Mouse (Mus musculus) thymus, adult 18-20 months (tissue): ENCODE data around the gene Rtf2.

Source experiments
- DNase-seq, 2 experiments: peaks; one replicate each; pipeline ENCODE4 v3.0.0; 2022; ENCODE audit warnings: mixed read lengths in 2 of 2

Rtf2 gene

DNA sequence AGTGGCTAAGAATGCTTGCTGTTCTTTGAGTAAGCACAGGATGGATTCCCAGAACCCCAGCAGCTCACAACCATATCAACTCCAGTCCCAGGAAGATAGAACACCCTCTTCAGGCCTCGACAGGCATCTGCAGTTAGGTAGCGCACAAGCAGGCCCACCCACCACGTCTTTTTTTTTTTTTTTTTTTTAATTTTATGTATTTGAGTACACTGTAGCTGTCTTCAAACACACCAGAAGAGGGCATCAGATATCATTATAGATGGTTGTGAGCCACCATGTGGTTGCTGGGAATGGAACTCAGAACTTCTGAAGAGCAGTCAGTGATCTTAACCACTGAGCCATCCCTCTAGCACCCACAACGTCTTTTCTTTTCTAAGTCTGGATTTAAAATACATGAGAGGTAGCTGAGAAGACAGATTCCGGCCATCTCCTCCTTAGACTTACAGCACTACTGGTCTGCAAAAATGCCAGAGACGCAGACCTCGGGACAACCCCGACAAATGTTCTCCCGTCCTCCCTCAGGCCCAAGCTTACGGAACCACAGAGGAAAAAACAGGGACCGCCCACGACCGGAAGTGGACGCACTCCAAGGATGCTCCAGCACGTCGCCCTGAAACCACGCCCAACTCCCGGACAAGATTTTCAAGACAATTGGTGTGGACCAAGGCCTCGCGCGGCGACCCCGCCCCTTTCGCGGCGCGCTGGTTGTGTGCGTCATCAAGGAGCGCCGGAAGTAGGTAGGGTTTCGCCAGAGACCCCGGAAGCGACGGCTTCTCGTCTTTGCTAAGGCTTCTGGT, at the start of gene Rtf2:
Gene Rtf2, plus strand, starts transcription at position 714 of the 797 bp plus-strand sequence.
- peak; percentile 92 to 95 for DNase-seq

DNA sequence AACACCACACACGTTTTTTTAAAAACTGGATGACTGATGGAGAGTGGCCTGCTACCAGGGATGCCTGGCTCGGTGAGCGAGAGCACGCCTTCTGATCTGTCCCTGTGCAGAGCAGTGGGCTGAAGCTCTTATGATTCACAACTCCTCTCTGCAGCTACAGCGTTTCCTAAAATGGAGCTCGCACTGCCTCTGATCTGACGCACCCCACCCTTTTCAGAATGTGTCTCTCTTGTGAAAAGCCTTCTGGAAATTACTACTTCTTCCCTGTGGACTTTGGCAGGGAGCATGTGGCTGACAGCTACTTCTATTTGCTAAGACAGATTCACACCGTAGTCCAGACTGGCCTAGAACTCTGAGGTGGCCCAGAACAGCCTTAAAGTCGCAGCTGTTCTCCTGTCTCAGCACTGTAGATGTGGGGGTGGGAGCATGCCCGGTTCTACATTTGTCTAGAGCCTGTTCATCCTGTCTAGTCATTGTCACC, 48.3 kb upstream of the Rtf2 start:
- peak in 1 of 2 experiments; percentile 44 for DNase-seq

DNA sequence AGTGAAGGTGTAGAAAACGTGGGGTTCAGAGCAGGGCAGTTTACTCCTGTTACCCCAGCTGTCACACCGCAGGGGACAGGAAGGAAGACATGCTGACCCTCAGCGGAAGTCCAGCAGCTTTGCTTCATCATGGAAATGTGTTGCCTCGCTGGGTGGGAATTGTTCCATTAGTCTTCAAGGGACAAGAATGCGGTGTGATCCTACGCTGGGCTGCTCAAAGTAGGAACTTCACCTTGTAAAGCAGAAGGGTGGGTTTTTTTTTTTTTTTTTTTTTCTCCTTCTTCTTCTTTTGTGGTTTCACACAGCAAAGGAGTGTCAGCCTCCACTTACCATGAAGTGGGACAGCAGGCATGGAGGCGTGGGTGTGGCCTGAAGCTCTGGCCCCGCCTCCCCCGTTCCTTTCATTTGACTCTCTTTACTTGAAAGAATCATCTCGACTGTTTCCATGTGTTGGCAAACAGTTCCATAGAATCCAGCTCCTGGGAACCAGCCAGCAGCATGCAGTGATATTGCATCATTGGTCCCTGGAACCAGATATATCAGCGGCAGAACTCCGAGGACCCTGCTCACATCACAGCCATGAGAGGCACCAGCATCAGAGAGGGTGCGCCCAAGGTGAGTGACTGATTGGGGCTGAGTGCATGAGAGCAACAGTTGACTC, 46.8 kb upstream of the Rtf2 start, which contains the start of gene Cass4:
Gene Cass4, plus strand, starts transcription at position 404 of the 661 bp plus-strand sequence.
- DNase-seq: peak; percentile 56 to 70

DNA sequence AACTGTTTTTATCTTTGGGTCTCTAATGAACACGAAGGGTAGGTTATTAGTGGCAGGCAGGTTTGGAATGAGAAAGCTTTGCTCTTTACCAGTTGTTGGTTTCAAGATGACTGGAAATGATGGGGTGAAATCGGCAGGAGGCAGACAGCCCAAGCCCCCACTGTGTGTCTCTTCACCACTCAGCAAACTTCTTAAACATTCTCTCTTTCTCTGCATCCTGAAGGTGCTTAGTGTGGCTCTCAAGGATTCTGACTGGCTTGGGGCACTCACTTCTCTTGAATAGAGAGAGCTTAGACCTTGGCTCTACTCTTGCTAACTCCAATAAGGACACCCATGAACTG, 46.3 kb upstream of the Rtf2 start:
- no peak for DNase-seq

DNA sequence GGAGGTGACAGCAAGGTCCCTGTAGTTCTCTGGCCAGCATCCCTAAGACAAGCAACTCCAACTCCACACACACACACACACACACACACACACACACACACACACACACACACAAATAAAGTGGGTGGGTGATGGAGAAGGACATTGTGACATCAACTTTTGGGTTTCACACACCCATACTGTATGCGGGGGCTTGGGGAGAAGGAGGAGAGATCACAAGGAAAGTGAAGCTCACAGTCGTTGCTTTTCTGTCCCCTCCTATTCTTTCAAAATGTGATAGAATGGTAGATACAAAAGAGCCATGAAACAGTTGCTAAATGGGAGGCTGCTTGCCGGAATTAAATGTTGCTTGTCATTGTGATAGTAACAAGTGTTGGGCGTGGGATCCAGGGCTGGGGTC, 45.7 kb upstream of the Rtf2 start:
- DNase-seq: no peak

DNA sequence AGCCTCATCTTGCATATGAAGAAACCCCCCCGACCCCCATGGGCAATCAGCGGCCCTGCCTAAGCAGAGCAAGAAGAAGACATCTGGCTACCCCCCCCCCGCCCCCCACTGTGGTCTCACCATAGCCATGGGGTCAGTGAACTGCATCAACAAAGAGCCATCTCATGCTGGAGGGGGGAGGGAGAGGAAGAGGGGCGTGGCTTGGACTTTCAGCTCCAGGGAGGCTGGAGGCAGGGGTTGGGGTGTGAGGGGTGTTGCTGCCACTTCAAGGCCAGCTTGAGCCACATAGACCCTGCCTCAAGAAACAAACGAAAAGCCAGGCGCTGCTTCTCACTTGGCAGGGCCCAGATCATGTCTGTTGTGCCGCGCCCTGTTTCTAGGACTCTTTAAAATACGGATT, 44.4 kb upstream of the Rtf2 start:
- no peak for DNase-seq

DNA sequence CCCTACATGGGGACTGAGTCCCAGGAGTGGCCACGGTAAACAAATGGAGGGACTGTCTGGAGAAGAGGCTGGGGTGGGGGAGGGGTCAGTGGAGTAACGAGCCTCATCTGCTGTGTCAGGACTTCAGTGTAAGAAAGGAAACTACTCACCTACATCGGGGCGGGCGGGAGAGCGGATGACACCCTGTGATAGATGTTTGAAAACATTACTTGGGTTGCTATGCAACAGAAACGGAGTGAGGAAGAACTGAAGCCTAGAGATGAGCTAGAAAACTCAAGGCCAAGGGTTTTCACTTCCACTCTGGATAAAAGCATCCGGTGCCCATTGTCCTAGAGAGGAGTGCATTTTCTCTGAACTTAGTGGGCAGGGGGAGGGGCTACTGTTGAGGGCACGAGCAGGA, 40.5 kb upstream of the Rtf2 start:
- DNase-seq: peak in 1 of 2 experiments; percentile 51

DNA sequence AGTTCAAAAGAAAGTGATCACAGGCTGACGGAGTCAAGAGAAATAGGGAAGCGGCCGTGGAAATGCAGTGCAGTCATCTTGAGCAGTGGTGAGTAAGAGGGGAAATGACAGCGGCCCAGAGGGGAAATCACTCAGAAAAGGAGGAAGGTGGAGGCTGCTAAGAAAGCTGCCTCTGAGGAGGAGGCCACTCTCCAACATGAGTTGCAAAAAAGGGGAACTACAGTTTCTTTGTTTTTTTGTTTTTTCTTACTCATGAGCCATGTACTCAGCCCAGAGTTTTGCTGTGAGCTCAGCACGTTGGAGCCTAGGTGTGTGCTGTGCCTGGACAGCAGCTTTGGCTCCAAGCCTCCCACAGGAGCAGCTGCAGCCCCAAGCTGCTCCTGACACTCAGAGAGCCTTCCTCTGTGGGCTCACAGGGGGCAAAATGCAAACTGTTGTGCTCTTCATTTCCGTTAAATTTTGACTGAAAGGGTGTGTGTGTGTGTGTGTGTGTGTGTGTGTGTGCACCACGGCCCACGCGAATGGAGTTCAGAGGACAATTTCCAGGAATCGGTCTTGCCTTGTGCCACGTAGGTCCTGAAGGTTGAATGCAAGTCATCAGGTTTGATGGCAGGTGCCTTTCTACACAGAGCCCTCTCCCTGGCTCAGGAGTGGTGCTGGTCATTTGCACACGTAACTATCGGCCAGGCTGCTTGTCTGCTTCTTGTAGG, 39.1 kb upstream of the Rtf2 start:
- peak in 1 of 2 experiments; percentile 46 for DNase-seq

DNA sequence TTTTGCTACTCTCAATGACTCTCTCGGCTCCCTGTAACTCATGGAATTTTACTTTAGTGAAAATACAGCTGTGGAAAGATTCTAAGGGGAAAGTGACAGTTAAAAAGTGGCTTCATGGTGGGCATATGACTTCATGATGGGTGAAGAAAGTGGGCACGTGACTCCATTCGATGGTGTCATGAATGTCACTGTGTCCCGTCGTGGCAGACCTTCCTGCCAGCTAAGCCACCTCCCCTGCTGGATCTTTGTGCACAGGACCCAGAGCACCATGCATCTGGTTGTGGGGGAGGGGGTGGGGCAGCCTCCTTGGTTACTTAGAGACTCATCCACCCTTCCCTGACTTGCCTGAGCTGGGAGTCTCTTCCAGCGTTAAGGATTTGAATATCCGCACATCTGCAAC, 36.1 kb upstream of the Rtf2 start:
- DNase-seq: no peak

DNA sequence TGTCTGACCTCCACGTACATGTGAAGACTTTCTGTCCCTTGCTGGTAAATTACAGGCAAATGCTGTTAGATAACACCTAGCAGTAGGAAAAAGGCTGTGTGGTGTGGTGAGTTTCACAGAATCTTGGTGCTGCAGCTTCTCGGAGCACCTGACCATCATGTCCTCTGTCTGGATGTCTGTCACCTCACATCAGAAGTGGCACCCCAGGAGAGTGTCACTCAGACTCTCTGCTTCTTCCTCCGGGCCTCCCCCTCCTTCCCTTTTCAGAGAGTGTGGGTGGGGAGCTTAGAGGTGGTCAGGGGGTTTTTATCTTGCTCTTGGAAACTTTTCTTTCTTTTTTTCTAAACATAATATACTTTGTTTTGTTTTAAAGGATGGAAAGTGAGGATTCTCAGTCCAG, 35.3 kb upstream of the Rtf2 start:
- DNase-seq: no peak

DNA sequence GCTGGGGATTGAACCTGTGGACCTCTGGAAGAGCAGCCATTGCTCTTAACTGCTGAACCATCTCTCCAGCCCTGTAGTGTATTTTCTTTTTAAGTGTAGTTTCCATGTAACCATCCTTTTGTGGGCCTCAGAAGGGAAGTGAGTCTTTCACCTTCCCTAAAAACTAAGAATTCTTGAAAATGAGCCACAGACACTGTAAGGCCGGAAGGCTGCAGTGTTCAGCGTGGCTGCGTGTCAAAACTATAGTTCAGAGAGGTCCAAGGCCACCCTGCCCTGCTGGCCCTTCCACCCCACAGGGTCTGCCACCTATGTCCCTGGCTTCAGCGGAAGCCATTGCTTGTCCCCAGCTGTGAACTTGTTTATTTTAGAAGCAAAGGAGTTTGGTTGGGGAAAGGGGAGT, 34.2 kb upstream of the Rtf2 start:
- no peak for DNase-seq

DNA sequence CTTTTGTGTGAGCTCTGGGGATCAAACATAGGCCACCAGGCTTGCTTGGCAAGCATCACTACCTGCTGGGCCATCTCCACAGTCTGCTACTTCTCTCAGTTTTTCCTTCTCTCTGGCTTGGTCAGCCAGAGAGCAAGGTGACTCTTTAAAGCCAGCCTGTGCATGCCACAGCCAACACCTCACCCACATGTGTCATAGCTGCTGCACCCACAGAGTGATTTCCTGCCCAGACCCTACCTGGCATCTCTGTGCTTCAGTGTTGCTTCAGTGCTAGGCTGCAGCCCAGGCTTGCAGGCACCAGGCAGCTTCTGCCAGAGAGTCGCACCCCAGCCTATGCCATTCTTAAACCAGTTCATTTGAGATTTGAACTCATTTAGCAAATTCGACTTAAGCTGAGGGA, 32.9 kb upstream of the Rtf2 start:
- no peak for DNase-seq

DNA sequence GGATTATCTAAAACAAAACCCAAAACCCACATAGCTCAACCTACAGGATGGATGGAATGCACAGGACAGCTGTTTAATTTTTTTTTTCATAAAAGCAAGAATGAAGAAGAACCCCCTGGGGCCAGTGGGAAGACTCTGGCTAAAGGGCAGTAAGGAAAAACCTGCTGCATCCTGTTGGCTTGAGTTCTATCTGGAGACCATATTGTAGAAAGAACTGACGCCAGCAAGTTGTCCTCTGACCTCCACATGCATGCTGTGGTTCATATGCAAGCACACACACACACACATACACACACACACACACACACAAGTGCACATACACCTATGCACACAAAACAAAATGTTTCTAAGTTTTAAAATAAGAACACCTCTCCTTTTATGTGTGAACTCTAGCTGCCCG, 29.7 kb upstream of the Rtf2 start:
- no peak for DNase-seq

DNA sequence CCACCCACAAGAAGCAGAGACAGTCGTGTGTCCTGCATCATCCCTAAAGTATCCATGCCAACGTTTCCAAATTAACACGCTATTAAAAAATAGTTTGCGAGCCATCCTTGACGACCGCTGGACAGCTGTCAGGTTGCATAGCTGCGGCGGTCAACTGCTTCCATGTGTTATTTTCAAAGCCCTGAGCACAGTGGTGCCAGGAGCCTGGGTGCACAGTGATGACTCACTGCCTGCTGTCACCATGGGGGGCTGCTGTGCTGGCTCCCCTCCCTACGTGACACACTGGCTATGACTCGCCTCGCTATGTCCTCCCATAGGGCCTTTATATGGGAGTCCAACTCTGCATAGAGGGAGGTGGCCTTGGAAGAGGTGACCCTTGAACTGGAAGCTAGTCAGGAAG, 29.3 kb upstream of the Rtf2 start:
- DNase-seq: no peak

DNA sequence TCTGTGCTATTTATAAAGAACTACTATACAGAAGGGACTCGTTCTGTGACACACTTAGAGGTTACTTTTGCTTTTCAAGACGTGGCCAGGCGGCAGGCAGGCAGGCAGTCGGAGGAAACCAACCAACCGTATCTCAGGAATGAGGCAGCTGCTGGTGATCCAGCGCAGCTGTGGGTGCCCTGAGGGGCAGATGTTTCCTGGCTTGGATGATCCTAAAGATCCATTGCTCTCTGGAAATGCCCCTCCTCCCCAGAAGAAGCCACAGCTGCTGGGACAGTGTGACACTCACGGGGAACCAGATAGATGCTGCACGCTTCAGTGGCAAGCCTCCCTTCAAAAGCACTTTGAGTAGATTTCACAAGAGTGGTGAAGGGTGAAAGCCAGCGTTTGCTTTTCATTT, 27.9 kb upstream of the Rtf2 start:
- DNase-seq: no peak

DNA sequence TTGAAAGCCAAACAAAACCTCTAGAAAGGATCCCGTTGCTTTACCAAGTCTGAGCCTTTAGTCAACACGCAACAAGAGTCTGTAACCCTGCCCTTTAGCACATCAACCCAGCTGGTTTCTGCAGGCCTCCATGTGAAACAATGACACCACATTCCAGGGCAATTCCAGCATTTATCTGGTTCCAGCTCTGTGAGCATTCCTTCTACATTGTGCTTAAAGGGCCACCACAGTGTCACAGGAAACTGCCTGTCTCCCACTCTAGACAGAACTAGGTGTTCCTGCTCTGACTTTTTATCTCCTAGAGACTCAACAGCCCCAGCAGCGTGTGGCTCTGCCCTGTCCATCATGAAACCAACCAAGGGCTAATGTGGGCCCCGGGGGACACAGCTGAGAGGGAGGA, 27.1 kb upstream of the Rtf2 start:
- DNase-seq: no peak

DNA sequence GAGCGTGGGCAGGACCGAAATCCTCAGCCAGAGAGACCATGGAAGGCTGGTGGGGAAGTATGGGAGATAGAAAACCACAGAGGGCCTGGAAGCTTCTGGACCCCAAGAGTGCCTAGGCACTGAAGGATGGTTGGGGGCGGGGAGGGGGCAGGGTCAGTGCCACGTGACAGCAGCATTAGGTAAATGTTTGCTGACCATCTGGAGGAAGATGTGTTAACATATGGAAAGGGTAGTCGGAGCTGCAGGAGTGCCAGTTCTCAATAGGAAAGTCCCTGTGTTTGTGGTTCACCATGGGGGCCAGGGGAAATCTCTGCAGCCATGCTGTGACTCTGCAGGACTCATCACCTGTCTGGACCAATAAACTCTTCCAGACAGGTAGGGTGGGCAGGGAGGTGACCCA, 26.5 kb upstream of the Rtf2 start:
- no peak for DNase-seq

DNA sequence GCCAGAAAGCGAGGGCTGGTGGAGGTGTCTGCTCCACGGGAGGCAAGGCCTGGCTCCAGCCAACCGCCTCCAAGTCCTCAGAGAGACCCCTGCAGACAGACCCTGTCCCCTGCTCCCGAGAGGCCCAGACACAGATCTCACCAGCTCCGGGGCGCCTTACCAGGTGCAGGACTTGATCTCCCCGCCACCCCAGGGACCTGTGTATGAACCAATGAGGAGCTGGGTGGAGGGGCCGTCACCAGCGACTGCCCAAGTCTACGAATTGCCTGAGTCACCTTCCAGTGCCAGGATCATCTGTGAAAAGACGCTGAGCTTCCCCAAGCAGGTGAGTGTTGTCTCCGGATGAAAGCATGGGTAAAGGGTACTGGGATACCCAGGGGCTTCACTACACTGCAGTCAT, 24.1 kb upstream of the Rtf2 start:
- no peak for DNase-seq

DNA sequence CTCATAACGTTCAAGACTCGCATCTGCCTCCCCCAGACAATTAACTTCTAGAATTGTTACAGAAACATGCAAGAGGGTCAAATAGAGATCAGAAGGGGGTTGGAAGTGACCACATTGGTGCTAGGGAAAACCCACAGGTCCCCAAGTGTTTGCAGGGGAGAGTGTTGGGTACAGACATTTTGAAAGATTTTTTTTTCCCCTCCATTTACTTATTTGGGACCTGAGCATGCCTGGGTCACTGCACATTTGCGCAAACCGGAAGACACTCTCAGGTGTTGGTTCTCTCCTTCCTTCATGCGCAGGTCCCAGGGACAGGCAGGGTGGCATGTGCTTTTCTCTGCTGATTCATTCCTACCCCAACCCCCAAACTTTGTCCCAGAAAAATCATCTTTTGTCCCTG, 23.5 kb upstream of the Rtf2 start:
- DNase-seq: no peak

DNA sequence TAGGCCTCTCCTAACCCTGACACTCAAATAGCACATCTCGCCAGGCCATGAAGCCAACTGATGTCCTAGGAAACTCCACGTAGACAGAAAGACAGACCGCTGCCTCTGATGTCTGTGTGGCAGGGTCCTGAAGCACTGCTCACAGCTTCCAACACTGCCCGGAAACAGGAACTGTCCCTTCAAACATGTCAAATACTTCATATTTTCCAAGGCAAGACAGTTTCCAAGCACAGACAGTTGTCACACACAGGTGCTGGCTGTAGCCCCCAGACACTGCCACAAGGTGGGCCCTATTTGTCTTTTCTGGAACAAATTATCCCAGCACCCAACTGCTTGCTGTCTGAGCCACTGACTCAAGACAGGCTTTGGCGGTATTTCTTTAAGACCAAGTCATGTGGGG, 22.1 kb upstream of the Rtf2 start:
- no peak for DNase-seq

DNA sequence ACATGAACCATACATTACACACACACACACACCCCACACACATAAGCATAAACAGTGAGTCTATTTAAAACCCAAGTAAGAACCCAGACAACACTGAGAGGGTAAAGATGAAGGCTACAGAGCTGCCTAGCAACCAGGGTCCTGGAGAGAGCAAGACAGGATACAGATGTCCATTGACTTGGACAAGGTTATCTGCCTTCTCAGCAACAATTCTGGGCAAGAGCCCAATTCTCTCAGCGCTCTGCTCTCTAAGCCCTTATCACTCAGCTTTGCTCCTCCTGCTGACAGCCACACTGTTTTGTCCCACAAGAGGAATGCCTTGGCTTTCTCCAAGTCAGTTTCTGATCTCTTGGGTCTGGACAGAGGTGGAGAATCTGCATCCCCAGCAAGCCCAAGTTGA, 9.7 kb upstream of the Rtf2 start:
- DNase-seq: no peak

DNA sequence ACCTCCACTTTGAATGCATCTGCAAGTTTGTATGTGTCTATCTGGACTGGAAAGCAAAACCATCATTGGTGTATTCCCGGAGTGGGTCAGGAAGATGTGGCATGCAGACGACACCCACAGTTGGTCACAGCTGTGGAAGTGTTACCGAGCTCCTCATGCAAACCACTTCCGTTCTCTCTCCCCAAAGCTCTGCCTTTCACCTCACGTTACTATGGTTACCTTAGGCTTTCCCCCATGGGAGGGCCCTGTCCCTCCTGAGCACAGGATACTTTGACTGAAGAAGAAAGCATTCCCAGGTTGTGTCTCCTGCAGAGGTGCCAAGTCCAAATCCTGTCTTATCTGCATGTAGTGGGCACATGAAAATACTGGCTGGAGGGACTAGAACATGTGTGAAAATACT, 6.6 kb upstream of the Rtf2 start:
- DNase-seq: peak; percentile 72 to 87

DNA sequence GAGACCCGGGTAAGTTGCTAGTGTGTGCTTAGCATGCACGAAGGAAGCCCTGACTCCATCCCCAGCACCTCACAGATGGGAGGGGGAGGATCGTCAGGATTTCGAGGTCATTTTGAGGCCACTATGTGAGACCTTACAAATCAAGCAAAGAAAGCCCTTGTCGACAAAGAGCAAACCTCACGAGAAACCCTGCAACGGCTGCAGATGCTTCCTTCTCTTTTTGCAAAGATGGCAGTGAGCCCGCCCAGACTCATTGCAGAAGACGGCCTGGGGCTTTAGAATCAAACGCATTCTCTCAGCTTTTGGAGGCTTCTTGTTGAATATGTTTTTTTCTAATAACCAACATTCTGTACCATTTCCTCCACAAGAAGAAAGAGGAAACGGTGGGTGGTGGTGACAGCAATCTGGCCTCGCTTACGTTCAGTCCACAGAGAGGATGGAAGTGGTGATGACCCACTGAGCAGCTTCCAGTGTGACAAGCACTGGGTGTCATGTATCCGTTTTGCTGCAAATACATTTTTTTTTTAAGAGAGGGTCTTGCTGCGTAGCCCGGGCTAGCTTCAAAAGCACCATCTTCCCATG, 2.9 kb upstream of the Rtf2 start:
- no peak for DNase-seq

DNA sequence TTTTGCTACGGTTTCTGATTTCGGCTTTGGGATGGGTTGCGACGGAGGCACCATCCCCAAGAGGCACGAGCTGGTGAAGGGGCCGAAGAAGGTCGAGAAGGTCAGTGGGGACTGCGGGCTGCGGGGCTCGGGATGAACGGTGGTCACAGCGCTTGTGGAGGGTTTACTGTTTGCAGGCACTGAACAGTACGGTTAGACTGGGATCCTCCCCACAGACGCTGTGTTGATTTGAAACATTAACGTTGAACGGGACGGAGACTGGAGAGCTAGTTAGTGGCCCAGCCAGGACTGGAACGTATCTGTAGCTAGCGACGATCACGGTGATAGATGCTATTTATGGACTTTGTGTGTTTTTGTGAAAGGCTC, 267 bp downstream of the Rtf2 start:
- DNase-seq: no peak
